Mouse (Mus musculus) E14TG2a.4 (cell line): ENCODE data around the gene Kcna4.

Experiments used
- CTCF ChIP-seq: conservative IDR thresholded peaks from 2 replicates; pipeline ENCODE4 v1.5.1; 2014; ENCODE audit warnings: low read length
- NANOG ChIP-seq: IDR thresholded peaks from 2 replicates; pipeline ENCODE4 v1.6.1; 2014; ENCODE audit warnings: borderline replicate concordance, low read length, mixed read lengths
- POU5F1 ChIP-seq: IDR thresholded peaks from 2 replicates; pipeline ENCODE4 v1.6.1; 2014; ENCODE audit warnings: low read length, borderline replicate concordance

GRCm38 (mm10) chr2:107270050-107270449 lies 20.4 kb upstream of the Kcna4 start:
- no peak for TF ChIP-seq CTCF
- TF ChIP-seq POU5F1, result no peak
- no peak for TF ChIP-seq NANOG
